Mouse (Mus musculus) embryonic facial prominence, embryonic 11.5 days (tissue): Measurements from ENCODE around the gene Apoc4. TPM values are rescaled to one million over a fixed set of nuclear protein-coding genes. Genes with fewer than 3 reads are reported as not detected.

Experiments used
- ATAC-seq: fragments of 200-750 bp; cut with Nextera tagmentation; replicated peaks from 2 replicates; pipeline ENCODE4 v1.8.0; 2017; ENCODE audit warnings: low read depth; ENCODE audit not compliant: insufficient number of reproducible peaks, low FRiP score, low TSS enrichment
- DNase-seq: peaks from one replicate; pipeline ENCODE4 v3.0.0-alpha.2; 2015; ENCODE audit warnings: low spot score
- H3K27ac ChIP-seq: fragments of 300-500 bp; sonication (generic); replicated peaks from 2 replicates; pipeline ENCODE4 v1.5.1; 2014; ENCODE audit warnings: mild to moderate bottlenecking, low read depth, low read length, control low read depth
- H3K27me3 ChIP-seq: fragments of 300-500 bp; sonication (generic); 2 replicates; pipeline ENCODE4 v1.6.1; 2014; ENCODE audit warnings: mild to moderate bottlenecking, low read length, moderate library complexity, mixed read lengths; ENCODE audit not compliant: control insufficient read depth, insufficient read depth
- H3K36me3 ChIP-seq: fragments of 300-500 bp; sonication (generic); replicated peaks from 2 replicates; pipeline ENCODE4 v1.6.1; 2014; ENCODE audit warnings: low read depth, mild to moderate bottlenecking, low read length, moderate library complexity, mixed read lengths; ENCODE audit not compliant: control insufficient read depth, insufficient read depth
- H3K4me1 ChIP-seq: fragments of 300-500 bp; sonication (generic); 2 replicates; pipeline ENCODE4 v1.6.1; 2014; ENCODE audit warnings: low read length, mixed read lengths; ENCODE audit not compliant: control insufficient read depth, insufficient read depth
- H3K4me2 ChIP-seq: fragments of 300-500 bp; sonication (generic); 2 replicates; pipeline ENCODE4 v1.6.1; 2014; ENCODE audit warnings: low read depth, mild to moderate bottlenecking, control low read depth, low read length, moderate library complexity
- H3K4me3 ChIP-seq: fragments of 300-500 bp; sonication (generic); 2 replicates; pipeline ENCODE4 v1.5.1; 2014; ENCODE audit warnings: low read depth, low read length, control low read depth
- H3K9ac ChIP-seq: fragments of 300-500 bp; sonication (generic); replicated peaks from 2 replicates; pipeline ENCODE4 v1.6.1; 2014; ENCODE audit warnings: mild to moderate bottlenecking, control low read depth, low read length
- H3K9me3 ChIP-seq: fragments of 300-500 bp; sonication (generic); replicated peaks from 2 replicates; pipeline ENCODE4 v1.6.1; 2016; ENCODE audit warnings: mild to moderate bottlenecking, low read length, inconsistent platforms, mixed read lengths; ENCODE audit not compliant: control insufficient read depth
- WGBS: fragments of 180-500 bp; shearing (Covaris S2); extraction: QIAGEN DNeasy Blood & Tissue Kit; methylation state at CpG from one replicate; pipeline ENCODE4 v1.1.7; 2014; 5-methylcytosine and 5-hydroxymethylcytosine counted together
- polyA plus RNA-seq: library from polyadenylated mRNA; unstranded; fragments of >200 nt; fragmentation: Nextera tagmentation; extraction: Ambion mirVana; gene quantifications from 2 replicates; pipeline ENCODE4 v1.2.1, GENCODE M21; 2014

The Apoc4 gene
- polyA plus RNA-seq, 1 experiment from 2014 or later = not detected

DNA sequence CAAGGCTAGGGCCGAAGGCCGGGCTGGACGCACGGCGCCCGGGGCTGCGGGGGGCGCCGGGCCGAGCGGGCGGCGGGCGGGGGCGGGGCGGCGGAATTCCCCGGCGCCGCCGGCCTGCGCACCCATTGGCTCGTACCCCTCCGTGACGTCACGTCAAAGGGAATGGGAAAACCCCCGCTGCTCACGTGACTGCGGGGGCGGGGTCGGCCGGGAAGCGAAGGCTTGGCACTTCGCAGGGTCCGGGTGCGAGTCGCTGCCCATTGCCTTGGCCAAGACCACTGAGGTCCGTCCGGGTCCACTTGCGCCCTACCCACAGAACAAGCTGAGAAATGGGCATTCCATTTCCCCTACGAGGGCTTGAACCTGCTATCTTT lies 51.9 kb downstream of the Apoc4 start, which contains the start of gene Relb:
Gene Relb (minus strand): TSS at position 78 of the 374 bp plus-strand sequence.
- Histone ChIP-seq H3K9me3 (no peaks in the 10 kb centered on the region), H3K36me3 (peaks cover under 1% of the 10 kb centered on the region; the same call in 1 of the 2 replicates), H3K9ac (peak within 1 kb of the TSS; percentile 50), H3K27me3 (no peaks in the 10 kb centered on the region), H3K4me3 (peak within 1 kb of the TSS; percentile 72), H3K4me2 (peak within 1 kb of the TSS; percentile 94), H3K4me1 (no peaks in the 10 kb centered on the region), H3K27ac (peak within 1 kb of the TSS; percentile 62; the same call in 1 of the 2 replicates)
- peak; percentile 34 for ATAC-seq
- WGBS = under 1% methylated on average over 27 of the region's 41 CpGs
- peak; percentile 94 for DNase-seq

DNA sequence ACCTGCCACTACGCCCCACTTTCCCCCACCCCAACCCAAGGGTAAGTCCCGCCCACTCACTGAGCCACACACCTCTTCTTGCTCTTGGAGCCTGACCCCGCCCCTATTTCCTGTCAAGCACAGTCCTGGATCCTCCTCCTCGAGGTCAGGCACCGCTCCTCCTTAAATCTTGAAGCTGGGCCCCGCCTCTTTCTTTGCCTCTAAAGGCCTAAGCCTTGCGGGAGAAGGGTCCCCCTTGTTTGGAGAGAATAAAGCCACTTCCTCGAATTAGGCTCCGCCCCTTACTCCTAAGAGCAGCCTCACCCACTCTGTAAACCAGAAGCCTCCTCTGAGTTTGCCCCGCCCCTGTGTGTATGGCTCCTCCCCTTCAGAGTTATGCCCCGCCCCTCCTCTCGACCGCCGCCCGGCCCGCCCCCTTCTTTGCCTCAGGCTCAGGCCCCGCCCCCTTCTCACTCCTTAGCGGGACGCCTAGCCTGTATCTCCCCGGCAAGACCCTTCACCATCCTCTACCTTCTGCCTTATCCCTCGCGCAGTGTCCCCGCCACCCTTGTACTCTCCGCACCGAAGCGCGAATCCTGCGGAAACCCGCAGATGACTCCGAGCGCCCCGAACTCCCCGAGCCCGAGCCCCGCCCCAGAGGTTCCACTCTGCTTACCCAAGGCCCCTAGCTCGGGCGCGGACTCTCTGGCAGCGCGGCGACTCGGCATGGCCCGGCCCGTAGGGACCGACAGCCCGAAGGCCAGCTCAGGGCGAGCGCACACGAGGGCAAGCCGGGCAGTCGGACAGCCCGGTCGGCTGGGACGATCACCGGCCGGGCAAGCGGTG lies 52.5 kb downstream of the Apoc4 start:
- Histone ChIP-seq H3K4me1 (no peaks in the 10 kb centered on the region), H3K36me3 (no peaks in the 10 kb centered on the region), H3K9me3 (no peaks in the 10 kb centered on the region), H3K9ac (peak overlapping the region; percentile 50), H3K27ac (peak overlapping the region; percentile 62; the same call in 1 of the 2 replicates), H3K4me3 (peak overlapping the region; percentile 72), H3K27me3 (no peaks in the 10 kb centered on the region), H3K4me2 (peak overlapping the region; percentile 94)
- 1% methylated on average over 48 of the region's 57 CpGs for WGBS
- DNase-seq (peak; percentile 90), ATAC-seq (peak; percentile 89)

DNA sequence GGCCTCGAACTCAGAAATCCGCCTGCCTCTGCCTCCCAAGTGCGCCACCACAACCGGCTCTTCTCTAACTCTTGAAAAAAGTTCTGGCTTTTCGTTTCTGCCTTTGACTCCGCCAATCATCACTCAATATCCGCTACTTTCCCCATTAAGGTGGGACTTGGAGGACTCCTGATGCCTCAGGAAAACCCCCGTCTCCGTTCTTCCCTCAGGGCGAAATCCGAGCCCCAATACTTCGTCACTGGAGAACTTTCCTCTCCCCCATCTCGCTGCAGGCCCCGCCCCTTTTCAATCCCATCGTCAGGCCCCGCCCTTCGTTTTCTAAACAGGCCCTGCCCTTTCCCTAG lies 53.1 kb downstream of the Apoc4 start:
- no peak for ATAC-seq
- no peak for DNase-seq
- WGBS = 15% methylated on average over 17 of the region's 17 CpGs
- Histone ChIP-seq H3K4me2 (peak overlapping the region; percentile 94), H3K4me1 (no peaks in the 10 kb centered on the region), H3K27ac (0 out of 2 replicates have a peak overlapping the region, but pooled peaks have one; percentile 4), H3K27me3 (no peaks in the 10 kb centered on the region), H3K4me3 (peak overlapping the region; percentile 72), H3K9ac (no peak overlapping the region), H3K9me3 (no peaks in the 10 kb centered on the region), H3K36me3 (no peaks in the 10 kb centered on the region)

Other genes with a start within 250 kb of the Apoc4 start
- 7.9 and 8.6 TPM in 2 replicates for gene Mark4, start 222.7 kb downstream of the Apoc4 start, polyA plus RNA-seq
- gene Exoc3l2, start 218.1 kb downstream of the Apoc4 start, polyA plus RNA-seq = 1.2 and 1.7 TPM in 2 replicates
- gene Bloc1s3, start 173.1 kb downstream of the Apoc4 start, polyA plus RNA-seq = 2.3 and 2.6 TPM in 2 replicates
- gene Trappc6a, start 173.1 kb downstream of the Apoc4 start, polyA plus RNA-seq = 51.7 and 58.2 TPM in 2 replicates
- 0.08 TPM in 1 of 2 replicates, not detected in the other for gene Nkpd1, start 163.6 kb downstream of the Apoc4 start, polyA plus RNA-seq
- 3.6 and 3.7 TPM in 2 replicates for gene Ppp1r37, start 118.4 kb downstream of the Apoc4 start, polyA plus RNA-seq
- 0.22 and 0.31 TPM in 2 replicates for gene Zfp296, start 104.2 kb downstream of the Apoc4 start, polyA plus RNA-seq
- gene Gemin7, start 103.9 kb downstream of the Apoc4 start, polyA plus RNA-seq = 158 and 167 TPM in 2 replicates
- gene Clasrp, start 77.0 kb downstream of the Apoc4 start, polyA plus RNA-seq = 36.0 and 37.4 TPM in 2 replicates
- gene Relb, start 52.0 kb downstream of the Apoc4 start, polyA plus RNA-seq = 3.8 and 4.3 TPM in 2 replicates
- 92.5 and 94.7 TPM in 2 replicates for gene Clptm1, start 16.4 kb downstream of the Apoc4 start, polyA plus RNA-seq
- 0.41 and 0.82 TPM in 2 replicates for gene Apoc2, start 3.5 kb downstream of the Apoc4 start, polyA plus RNA-seq
- gene Gm44805, start 56 bp downstream of the Apoc4 start, polyA plus RNA-seq = not detected in 2 replicates
- 5.4 and 6.1 TPM in 2 replicates for gene Apoc1, start 11.2 kb upstream of the Apoc4 start, polyA plus RNA-seq
- 180 and 210 TPM in 2 replicates for gene Apoe, start 17.7 kb upstream of the Apoc4 start, polyA plus RNA-seq
- 123 and 131 TPM in 2 replicates for gene Tomm40, start 34.0 kb upstream of the Apoc4 start, polyA plus RNA-seq
- 69.8 and 73.0 TPM in 2 replicates for gene Nectin2, start 69.0 kb upstream of the Apoc4 start, polyA plus RNA-seq
- gene Bcam, start 89.5 kb upstream of the Apoc4 start, polyA plus RNA-seq = 43.8 and 52.0 TPM in 2 replicates
- 1.1 and 1.7 TPM in 2 replicates for gene Cblc, start 115.3 kb upstream of the Apoc4 start, polyA plus RNA-seq
- gene Bcl3, start 141.3 kb upstream of the Apoc4 start, polyA plus RNA-seq = 1.4 and 2.2 TPM in 2 replicates
- gene Gm19345, start 170.5 kb upstream of the Apoc4 start, polyA plus RNA-seq = not detected in 2 replicates
- not detected in 2 replicates for gene Ceacam16, start 179.8 kb upstream of the Apoc4 start, polyA plus RNA-seq
- gene Ceacam19, start 206.5 kb upstream of the Apoc4 start, polyA plus RNA-seq = not detected in 2 replicates
- 4.2 and 4.8 TPM in 2 replicates for gene Pvr, start 239.7 kb upstream of the Apoc4 start, polyA plus RNA-seq